Mouse (Mus musculus) liver, adult 2 months (tissue): Measurements from ENCODE around the gene Rbms1. TPM values are rescaled to one million over a fixed set of nuclear protein-coding genes. Genes with fewer than 3 reads are reported as not detected.
A peak's percentile ranks its signal among the peaks of the same experiment; 100 is the strongest.

Experiments used
- DNase-seq: peaks from one replicate; pipeline ENCODE4 v3.0.0-alpha.2; 2011; ENCODE audit warnings: low read depth, low spot score; ENCODE audit errors: extremely low read depth
- H3K27ac ChIP-seq: fragments of 200-500 bp; replicated peaks from 2 replicates; pipeline ENCODE4 v1.5.1; 2012; ENCODE audit warnings: low read depth, mild to moderate bottlenecking, control low read depth, inconsistent platforms, low read length; ENCODE audit not compliant: insufficient read depth
- H3K27me3 ChIP-seq: fragments of 200-500 bp; 2 replicates; pipeline ENCODE4 v1.6.1; 2012; ENCODE audit warnings: mild to moderate bottlenecking, moderate library complexity, low read length, inconsistent platforms; ENCODE audit not compliant: control insufficient read depth, insufficient read depth
- H3K36me3 ChIP-seq: fragments of 200-500 bp; 2 replicates; pipeline ENCODE4 v1.6.1; 2012; ENCODE audit warnings: low read length, inconsistent platforms; ENCODE audit not compliant: control insufficient read depth, insufficient read depth
- H3K4me1 ChIP-seq: fragments of 200-500 bp; 2 replicates; pipeline ENCODE4 v1.6.1; 2011; ENCODE audit warnings: low read length; ENCODE audit not compliant: control insufficient read depth, insufficient read depth
- H3K4me3 ChIP-seq: fragments of 200-500 bp; 2 replicates; pipeline ENCODE4 v1.5.1; 2011; ENCODE audit warnings: low read depth, mild to moderate bottlenecking, control low read depth, low read length, moderate library complexity; ENCODE audit not compliant: insufficient read depth
- H3K79me2 ChIP-seq: fragments of 200-500 bp; 2 replicates; pipeline ENCODE4 v1.6.1; 2012; ENCODE audit warnings: inconsistent platforms, mild to moderate bottlenecking, low read length, moderate library complexity; ENCODE audit not compliant: control insufficient read depth, insufficient read depth
- H3K9ac ChIP-seq: fragments of 200-500 bp; 2 replicates; pipeline ENCODE4 v1.6.1; 2012; ENCODE audit warnings: low read depth, mild to moderate bottlenecking, control low read depth, inconsistent platforms, low read length
- CTCF ChIP-seq: fragments of 200-500 bp; IDR thresholded peaks from 2 replicates; pipeline ENCODE4 v1.5.1; 2011; ENCODE audit warnings: low read depth, low read length, control low read depth
- POLR2A ChIP-seq: fragments of 200-500 bp; IDR thresholded peaks from 2 replicates; pipeline ENCODE4 v1.6.1; 2011; ENCODE audit warnings: low read length, control low read depth; ENCODE audit not compliant: insufficient read depth; ENCODE audit errors: extremely low read depth
- WGBS: fragments of 180-500 bp; shearing (Covaris S2); methylation state at CpG from one replicate; pipeline ENCODE4 v1.1.7; 2018; 5-methylcytosine and 5-hydroxymethylcytosine counted together
- polyA plus RNA-seq: library from polyadenylated mRNA; depleted of rRNA; stranded (reverse); fragments of >200 nt; gene quantifications from 2 replicates; pipeline ENCODE4 v1.2.3, GENCODE M21; 2012
- total RNA-seq: library from RNA; depleted of rRNA; stranded (reverse); fragments of >200 nt; gene quantifications from 2 replicates; pipeline ENCODE4 v1.2.3, GENCODE M21; 2014

Gene Rbms1
- total and polyA plus RNA-seq, 2 experiments: 25.8 to 54.6 TPM

DNA sequence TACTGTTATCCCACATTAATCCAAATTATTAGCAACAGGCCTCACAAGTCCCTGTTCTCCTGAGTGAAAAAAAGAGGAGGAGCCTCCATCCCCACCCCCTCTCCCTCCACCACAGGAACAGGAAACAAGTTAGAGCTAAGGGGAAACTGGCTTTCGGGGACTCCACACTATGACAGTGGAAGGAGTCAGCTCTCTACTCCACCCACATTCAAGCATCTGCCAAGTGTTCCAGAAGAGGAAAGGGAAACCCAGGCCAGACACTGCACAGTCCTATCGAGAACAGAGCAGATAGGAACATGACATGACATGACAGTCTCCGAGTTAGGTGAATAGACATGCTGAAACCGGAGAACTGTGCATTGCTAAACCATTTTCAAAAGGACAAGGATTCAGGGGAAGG lies 108.0 kb downstream of the Rbms1 start:
- no peak for TF ChIP-seq POLR2A
- TF ChIP-seq CTCF: no peak
- Histone ChIP-seq H3K27ac (no peak overlapping the region), H3K36me3 (no peaks in the 10 kb centered on the region), H3K4me3 (no peak overlapping the region), H3K4me1 (peaks cover 9% of the 10 kb centered on the region; the same call in 1 of the 2 replicates), H3K9ac (no peak overlapping the region), H3K79me2 (peaks cover 25% of the 10 kb centered on the region), H3K27me3 (no peaks in the 10 kb centered on the region)
- DNase-seq: peak; percentile 57
- 21% methylated on average over 4 of the region's 4 CpGs for WGBS

DNA sequence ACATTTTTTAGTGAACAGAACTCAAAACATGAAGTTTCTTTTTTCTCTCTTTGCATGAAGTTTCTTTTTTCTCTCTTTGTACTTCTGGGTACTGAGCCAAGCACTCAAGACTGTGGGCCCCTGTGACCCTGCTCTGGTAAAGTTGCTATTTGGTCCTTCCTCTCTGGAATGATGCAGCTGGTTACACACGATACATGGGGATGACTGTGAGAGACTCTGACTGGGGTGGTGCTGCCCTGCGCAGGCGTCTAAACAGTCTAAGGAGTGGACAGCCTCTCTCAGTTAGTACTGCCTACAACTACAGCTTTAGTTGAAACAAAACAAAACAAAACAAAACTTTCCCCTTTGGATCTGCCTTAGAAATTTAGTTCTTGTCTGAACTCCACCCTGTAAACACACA lies 111.1 kb downstream of the Rbms1 start:
- TF ChIP-seq CTCF: no peak
- no peak for TF ChIP-seq POLR2A
- Histone ChIP-seq H3K4me1 (0 out of 2 replicates have a peak, but pooled peaks cover 7% of the 10 kb centered on the region), H3K36me3 (no peaks in the 10 kb centered on the region), H3K4me3 (no peak overlapping the region), H3K27me3 (no peaks in the 10 kb centered on the region), H3K9ac (no peak overlapping the region), H3K79me2 (peaks cover 25% of the 10 kb centered on the region; the same call in 1 of the 2 replicates), H3K27ac (no peak overlapping the region)
- WGBS: 63% methylated on average over 3 of the region's 3 CpGs
- no peak for DNase-seq

GRCm38 (mm10) chr2:60851057-60851718 lies 111.8 kb downstream of the Rbms1 start:
- no peaks in the 10 kb centered on the region for H3K27me3 ChIP-seq
- H3K4me3 ChIP-seq: no peak overlapping the region
- 0 out of 2 replicates have a peak, but pooled peaks cover 7% of the 10 kb centered on the region for H3K4me1 ChIP-seq
- no peak for TF ChIP-seq POLR2A
- no peak for TF ChIP-seq CTCF
- peak; percentile 26 for DNase-seq
- no peaks in the 10 kb centered on the region for H3K36me3 ChIP-seq
- WGBS: 62% methylated on average over 14 of the region's 14 CpGs
- H3K9ac ChIP-seq: no peak overlapping the region
- peaks cover 25% of the 10 kb centered on the region; the same call in 1 of the 2 replicates for H3K79me2 ChIP-seq
- no peak overlapping the region for H3K27ac ChIP-seq

GRCm38 (mm10) chr2:60848478-60848877 lies 114.5 kb downstream of the Rbms1 start:
- DNase-seq: no peak
- no peak overlapping the region for H3K4me3 ChIP-seq
- H3K4me1 ChIP-seq: peaks cover 4% of the 10 kb centered on the region
- no peak overlapping the region for H3K9ac ChIP-seq
- H3K27me3 ChIP-seq: no peaks in the 10 kb centered on the region
- 95% methylated on average over 4 of the region's 4 CpGs for WGBS
- no peak for TF ChIP-seq POLR2A
- no peak for TF ChIP-seq CTCF
- no peak overlapping the region for H3K27ac ChIP-seq
- no peaks in the 10 kb centered on the region for H3K36me3 ChIP-seq
- H3K79me2 ChIP-seq: peaks cover 30% of the 10 kb centered on the region; the same call in 1 of the 2 replicates

GRCm38 (mm10) chr2:60847984-60848383 lies 115.0 kb downstream of the Rbms1 start:
- Histone ChIP-seq H3K9ac (no peak overlapping the region), H3K27ac (no peak overlapping the region), H3K36me3 (no peaks in the 10 kb centered on the region), H3K27me3 (no peaks in the 10 kb centered on the region), H3K4me1 (peaks cover 4% of the 10 kb centered on the region), H3K4me3 (no peak overlapping the region), H3K79me2 (peaks cover 30% of the 10 kb centered on the region; the same call in 1 of the 2 replicates)
- WGBS: 74% methylated on average over 3 of the region's 3 CpGs
- TF ChIP-seq POLR2A: no peak
- TF ChIP-seq CTCF: no peak
- no peak for DNase-seq

DNA sequence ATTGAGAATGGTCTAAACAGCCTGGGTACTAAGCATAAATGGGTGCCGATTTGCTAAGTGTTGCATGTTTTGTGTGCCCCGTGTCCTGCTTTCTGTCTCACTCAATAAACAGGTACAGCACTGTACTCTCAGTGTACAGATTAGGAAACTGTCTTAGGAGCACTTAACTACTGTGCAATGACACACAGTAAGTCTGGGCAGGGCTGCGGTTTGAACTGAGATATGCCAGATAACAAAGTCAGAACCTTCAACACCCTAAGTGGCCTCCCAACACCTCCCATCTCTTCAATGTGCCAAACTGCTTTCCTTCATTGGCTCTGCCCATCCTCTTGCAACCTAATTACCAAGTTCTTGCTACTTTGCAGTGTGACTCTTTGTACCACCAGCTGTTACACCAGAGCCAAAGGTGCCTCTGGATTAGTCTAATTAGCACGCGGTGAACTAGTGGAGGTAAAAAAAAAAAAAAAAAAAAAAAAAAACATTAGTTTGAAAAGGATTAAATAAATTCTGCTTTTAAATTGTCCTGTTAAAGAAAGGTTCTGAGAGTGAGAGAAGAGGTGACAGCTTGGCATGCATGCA lies 117.6 kb downstream of the Rbms1 start:
- Histone ChIP-seq H3K27me3 (no peaks in the 10 kb centered on the region), H3K9ac (no peak overlapping the region), H3K27ac (no peak overlapping the region), H3K36me3 (peaks cover 5% of the 10 kb centered on the region; the same call in 1 of the 2 replicates), H3K79me2 (peaks cover 22% of the 10 kb centered on the region; the same call in 1 of the 2 replicates), H3K4me1 (peaks cover 3% of the 10 kb centered on the region), H3K4me3 (no peak overlapping the region)
- no peak for TF ChIP-seq POLR2A
- no peak for TF ChIP-seq CTCF
- DNase-seq: no peak
- WGBS: 55% methylated on average over 5 of the region's 5 CpGs
